Mouse (Mus musculus) limb, embryonic 12.5 days (tissue): ENCODE results near the gene Cds1. TPM values are rescaled to one million over a fixed set of nuclear protein-coding genes. Genes with fewer than 3 reads are reported as not detected.

Experiments
- ATAC-seq: fragments of 200-750 bp; cut with Nextera tagmentation; 2 replicates; pipeline ENCODE4 v1.8.0; 2017; ENCODE audit warnings: low read depth, moderate TSS enrichment; ENCODE audit not compliant: insufficient number of reproducible peaks, insufficient read depth, low FRiP score, low TSS enrichment
- H3K27ac ChIP-seq: fragments of 300-500 bp; sonication (generic); 2 replicates; pipeline ENCODE4 v1.5.1; 2016; ENCODE audit warnings: mild to moderate bottlenecking, moderate library complexity
- H3K27me3 ChIP-seq: fragments of 300-500 bp; sonication (generic); 2 replicates; pipeline ENCODE4 v1.6.1; 2016; ENCODE audit warnings: mild to moderate bottlenecking, moderate library complexity
- H3K36me3 ChIP-seq: fragments of 300-500 bp; sonication (generic); 2 replicates; pipeline ENCODE4 v1.6.1; 2016; ENCODE audit warnings: mild to moderate bottlenecking, moderate library complexity
- H3K4me1 ChIP-seq: fragments of 300-500 bp; sonication (generic); replicated peaks from 2 replicates; pipeline ENCODE4 v1.6.1; 2016
- H3K4me2 ChIP-seq: fragments of 300-500 bp; sonication (generic); 2 replicates; pipeline ENCODE4 v1.6.1; 2016; ENCODE audit warnings: mild to moderate bottlenecking, moderate library complexity
- H3K4me3 ChIP-seq: fragments of 300-500 bp; sonication (generic); replicated peaks from 2 replicates; pipeline ENCODE4 v1.5.1; 2016; ENCODE audit warnings: mild to moderate bottlenecking
- H3K9ac ChIP-seq: fragments of 300-500 bp; sonication (generic); replicated peaks from 2 replicates; pipeline ENCODE4 v1.6.1; 2016; ENCODE audit warnings: mild to moderate bottlenecking, moderate library complexity
- H3K9me3 ChIP-seq: fragments of 300-500 bp; sonication (generic); 2 replicates; pipeline ENCODE4 v1.6.1; 2016; ENCODE audit warnings: mild to moderate bottlenecking, moderate library complexity
- WGBS: fragments of 180-500 bp; shearing (Covaris S2); methylation state at CpG from one replicate; pipeline ENCODE4 v1.1.7; 2016; 5-methylcytosine and 5-hydroxymethylcytosine counted together
- polyA plus RNA-seq: library from polyadenylated mRNA; unstranded; fragments of >200 nt; fragmentation: Nextera tagmentation; extraction: Ambion mirVana; gene quantifications from 2 replicates; pipeline ENCODE4 v1.2.1, GENCODE M21; 2016

Gene Cds1
- polyA plus RNA-seq, 1 experiment from 2014 or later = 1.6 TPM

DNA sequence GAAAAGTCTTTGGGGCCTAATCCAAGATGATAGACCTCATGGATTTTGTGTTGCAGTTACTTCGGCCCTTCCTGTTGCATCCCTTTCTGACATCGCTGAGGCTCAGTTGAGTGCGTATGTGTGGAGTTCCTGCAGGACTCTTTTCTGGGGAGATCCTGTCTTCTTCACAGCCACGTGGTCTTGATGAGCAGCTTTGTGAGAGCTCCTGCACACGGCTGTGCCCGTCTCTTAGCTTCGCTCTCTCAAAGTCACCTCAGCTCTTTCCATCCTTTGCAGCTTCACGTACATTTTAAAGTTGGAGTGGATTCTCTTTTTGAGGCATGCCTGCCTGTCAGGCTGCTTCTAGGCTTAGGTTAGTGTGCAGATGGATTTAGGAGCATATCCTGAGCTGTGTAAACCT is 11.6 kb downstream of the Cds1 start:
- Histone ChIP-seq H3K27me3 (peaks cover 18% of the 10 kb centered on the region), H3K9me3 (no peaks in the 10 kb centered on the region), H3K4me2 (no peak overlapping the region), H3K27ac (no peak overlapping the region), H3K4me1 (no peaks in the 10 kb centered on the region), H3K36me3 (no peaks in the 10 kb centered on the region), H3K9ac (no peak overlapping the region), H3K4me3 (no peak overlapping the region)
- ATAC-seq = no peak
- 90% methylated on average over 8 of the region's 8 CpGs for WGBS

DNA sequence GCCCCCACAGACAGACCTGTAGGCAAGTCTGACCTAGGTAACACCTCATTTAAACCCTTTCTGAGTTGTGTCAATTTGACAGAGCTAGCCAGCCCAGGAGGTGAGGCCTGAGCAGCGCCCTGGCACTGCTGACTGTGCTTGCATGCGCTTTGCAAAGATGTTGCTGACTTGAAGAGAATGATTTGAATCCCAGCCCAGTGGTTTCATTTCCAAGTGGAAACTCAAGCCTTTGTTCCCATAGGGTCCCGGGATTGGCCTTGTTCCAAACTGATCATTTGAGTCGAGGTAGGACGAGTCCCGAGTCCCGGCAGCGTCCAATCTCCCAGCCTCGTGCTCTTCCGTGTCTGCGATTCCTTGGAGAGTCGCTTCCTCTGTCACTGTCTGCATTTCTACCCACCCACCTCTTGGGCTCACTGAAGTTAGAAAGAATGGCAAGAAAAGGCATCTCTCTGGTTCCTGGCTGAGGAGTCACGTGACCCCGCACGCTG is 14.5 kb downstream of the Cds1 start:
- H3K4me2 ChIP-seq = no peak overlapping the region
- WGBS = 89% methylated on average over 15 of the region's 15 CpGs
- peaks cover 4% of the 10 kb centered on the region; the same call in 1 of the 2 replicates for H3K27me3 ChIP-seq
- H3K4me3 ChIP-seq = no peak overlapping the region
- no peaks in the 10 kb centered on the region for H3K4me1 ChIP-seq
- H3K9ac ChIP-seq = no peak overlapping the region
- H3K9me3 ChIP-seq = no peaks in the 10 kb centered on the region
- no peaks in the 10 kb centered on the region for H3K36me3 ChIP-seq
- H3K27ac ChIP-seq = no peak overlapping the region
- no peak for ATAC-seq

DNA sequence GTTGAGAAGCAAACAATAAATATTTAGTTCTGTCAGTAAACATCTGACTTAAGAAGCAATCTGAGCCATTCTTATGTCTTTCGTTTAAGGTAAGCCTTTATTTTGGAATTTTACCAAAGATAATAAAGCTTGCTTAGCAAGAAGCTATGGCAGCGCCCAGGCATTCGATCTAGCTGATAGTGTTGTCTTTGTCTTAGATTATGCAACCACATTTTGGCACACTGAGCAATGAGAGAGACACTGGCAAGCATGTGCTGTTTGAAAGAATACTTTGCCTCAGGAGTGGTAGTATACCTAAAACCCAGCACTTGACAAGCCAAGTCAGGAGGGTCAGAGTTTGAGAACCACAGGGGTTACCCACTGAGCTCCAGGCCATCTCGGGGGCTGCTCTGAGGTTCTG is 16.0 kb downstream of the Cds1 start:
- no peaks in the 10 kb centered on the region for H3K4me1 ChIP-seq
- no peaks in the 10 kb centered on the region for H3K9me3 ChIP-seq
- H3K9ac ChIP-seq = no peak overlapping the region
- H3K4me3 ChIP-seq = no peak overlapping the region
- H3K27me3 ChIP-seq = peaks cover 3% of the 10 kb centered on the region; the same call in 1 of the 2 replicates
- ATAC-seq = no peak
- no peaks in the 10 kb centered on the region for H3K36me3 ChIP-seq
- H3K4me2 ChIP-seq = no peak overlapping the region
- WGBS = 93% methylated on average over 4 of the region's 4 CpGs
- H3K27ac ChIP-seq = no peak overlapping the region

DNA sequence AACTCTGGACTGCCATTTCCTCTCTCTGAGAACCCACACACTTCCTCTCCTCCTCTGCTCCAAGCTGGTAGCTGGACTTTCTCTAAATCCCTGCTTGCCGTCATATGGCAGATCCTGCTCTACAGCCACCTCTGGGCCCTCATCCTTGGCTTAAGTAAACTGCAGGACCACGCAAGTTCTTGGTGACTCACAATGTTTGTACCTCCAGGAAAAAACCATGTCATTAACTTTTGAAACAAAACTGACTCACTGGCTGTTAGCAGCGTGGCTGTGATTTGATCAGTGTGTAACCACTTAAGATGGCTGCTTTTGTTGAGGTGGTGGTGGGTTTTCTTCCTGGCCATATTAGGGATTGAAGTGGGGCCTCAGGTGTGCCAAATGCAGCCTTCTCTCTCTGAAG is 19.4 kb downstream of the Cds1 start:
- Histone ChIP-seq H3K4me1 (no peaks in the 10 kb centered on the region), H3K4me3 (no peak overlapping the region), H3K9me3 (no peaks in the 10 kb centered on the region), H3K27me3 (no peaks in the 10 kb centered on the region), H3K9ac (no peak overlapping the region), H3K4me2 (no peak overlapping the region), H3K27ac (no peak overlapping the region), H3K36me3 (no peaks in the 10 kb centered on the region)
- 86% methylated on average over 3 of the region's 3 CpGs for WGBS
- no peak for ATAC-seq

DNA sequence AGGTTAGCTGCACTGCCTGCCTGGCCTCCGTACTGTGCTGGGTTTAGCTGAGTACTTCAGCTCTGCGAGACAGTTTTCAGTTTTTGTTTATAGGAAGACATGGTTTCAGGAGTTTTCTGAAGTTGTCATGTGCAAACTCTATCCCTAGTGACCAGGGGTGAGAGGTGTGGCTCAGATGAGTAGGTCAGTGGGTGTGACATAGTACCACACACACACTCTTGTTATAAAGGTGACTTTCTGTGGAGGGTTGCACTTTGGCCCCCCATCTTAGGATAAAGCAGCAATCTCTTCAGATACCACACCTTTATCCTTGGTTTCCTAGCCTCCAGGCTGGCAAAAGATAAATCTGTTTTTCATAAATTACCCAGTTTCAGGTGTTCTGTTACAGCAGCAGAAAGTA is 19.9 kb downstream of the Cds1 start:
- Histone ChIP-seq H3K9ac (no peak overlapping the region), H3K4me1 (no peaks in the 10 kb centered on the region), H3K4me3 (no peak overlapping the region), H3K27me3 (no peaks in the 10 kb centered on the region), H3K27ac (no peak overlapping the region), H3K4me2 (no peak overlapping the region), H3K9me3 (no peaks in the 10 kb centered on the region), H3K36me3 (no peaks in the 10 kb centered on the region)
- no peak for ATAC-seq
- 89% methylated on average over 2 of the region's 2 CpGs for WGBS

DNA sequence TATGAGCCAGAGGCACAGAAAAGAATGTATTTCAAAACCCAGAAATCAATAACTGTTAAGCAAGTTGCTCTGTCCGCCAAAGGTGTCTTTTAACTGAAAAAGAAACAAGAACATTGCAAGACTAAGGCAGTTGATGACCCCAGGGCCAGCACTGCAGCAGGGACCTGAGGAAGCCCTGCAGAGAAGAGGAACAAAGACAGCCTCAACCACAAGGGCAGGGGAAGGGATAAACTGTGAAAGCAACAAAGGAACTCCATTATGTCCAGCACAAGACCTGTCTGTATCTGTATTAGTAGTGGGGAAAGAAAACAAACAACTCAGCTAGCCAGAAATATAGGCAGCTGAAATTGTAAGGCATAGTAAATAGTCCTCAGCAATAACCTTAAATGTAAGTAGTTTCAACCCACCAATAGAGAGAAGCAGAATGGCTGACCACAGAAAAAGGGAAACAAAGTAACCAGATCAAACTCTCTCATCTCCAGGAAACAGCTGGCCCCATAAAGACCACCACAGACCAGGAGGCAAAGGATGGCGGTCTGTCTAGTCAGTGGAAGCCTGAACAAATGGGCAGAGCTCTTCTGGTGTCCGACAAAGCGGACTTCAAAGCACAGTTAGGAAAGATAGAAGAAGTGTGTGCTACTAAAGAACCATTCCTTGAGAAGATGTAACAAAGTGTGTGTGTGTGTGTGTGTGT is 21.1 kb downstream of the Cds1 start:
- ATAC-seq = no peak
- H3K9ac ChIP-seq = no peak overlapping the region
- H3K9me3 ChIP-seq = no peaks in the 10 kb centered on the region
- H3K27me3 ChIP-seq = no peaks in the 10 kb centered on the region
- no peak overlapping the region for H3K4me3 ChIP-seq
- 59% methylated on average over 4 of the region's 4 CpGs for WGBS
- H3K4me2 ChIP-seq = no peak overlapping the region
- no peak overlapping the region for H3K27ac ChIP-seq
- H3K36me3 ChIP-seq = no peaks in the 10 kb centered on the region
- H3K4me1 ChIP-seq = no peaks in the 10 kb centered on the region

DNA sequence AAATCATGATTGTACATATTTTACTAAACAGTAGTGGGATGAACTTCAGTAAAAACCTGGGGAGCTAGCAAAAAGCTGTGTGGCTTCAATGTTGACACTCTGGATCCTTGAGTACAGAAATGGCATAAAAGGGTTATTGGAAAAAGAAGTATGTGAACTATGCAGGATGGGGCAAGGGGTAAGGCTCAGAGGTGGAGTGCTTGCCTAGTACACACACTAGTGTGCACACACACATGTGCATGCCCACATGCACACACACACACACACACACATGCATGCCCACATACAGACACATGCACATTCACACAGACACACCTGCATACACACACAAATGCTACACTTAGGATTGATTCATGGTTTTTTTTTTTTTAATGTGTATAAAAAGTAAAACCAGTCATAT is 24.8 kb downstream of the Cds1 start:
- H3K4me1 ChIP-seq = no peaks in the 10 kb centered on the region
- H3K27ac ChIP-seq = no peak overlapping the region
- 0 out of 2 replicates have a peak, but pooled peaks cover 3% of the 10 kb centered on the region for H3K27me3 ChIP-seq
- no peaks in the 10 kb centered on the region for H3K9me3 ChIP-seq
- no peak overlapping the region for H3K4me2 ChIP-seq
- ATAC-seq = no peak
- no peaks in the 10 kb centered on the region for H3K36me3 ChIP-seq
- H3K9ac ChIP-seq = no peak overlapping the region
- no peak overlapping the region for H3K4me3 ChIP-seq

DNA sequence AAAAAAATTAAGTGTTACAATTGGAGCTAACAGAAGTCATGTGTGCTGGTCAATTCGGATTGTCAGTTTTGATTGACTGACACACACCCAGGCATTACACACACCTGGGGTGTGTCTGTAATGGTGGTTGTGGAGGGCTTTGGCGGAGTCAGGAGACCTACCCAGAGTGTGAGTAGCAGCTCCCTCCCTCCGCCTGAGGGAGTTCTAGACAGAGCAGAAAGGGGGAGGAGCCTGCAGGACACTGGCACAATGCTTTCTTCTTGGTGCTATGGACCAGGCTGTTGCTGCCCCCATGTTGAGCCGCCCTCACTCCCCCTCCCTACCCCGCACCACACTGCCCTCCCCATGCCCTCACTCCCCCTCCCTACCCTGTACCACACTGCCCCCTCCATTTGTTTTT is 25.6 kb downstream of the Cds1 start:
- Histone ChIP-seq H3K4me1 (no peaks in the 10 kb centered on the region), H3K36me3 (no peaks in the 10 kb centered on the region), H3K4me2 (no peak overlapping the region), H3K27ac (no peak overlapping the region), H3K9me3 (no peaks in the 10 kb centered on the region), H3K4me3 (no peak overlapping the region), H3K9ac (no peak overlapping the region), H3K27me3 (0 out of 2 replicates have a peak, but pooled peaks cover 3% of the 10 kb centered on the region)
- no peak for ATAC-seq
- 66% methylated on average over 5 of the region's 5 CpGs for WGBS

DNA sequence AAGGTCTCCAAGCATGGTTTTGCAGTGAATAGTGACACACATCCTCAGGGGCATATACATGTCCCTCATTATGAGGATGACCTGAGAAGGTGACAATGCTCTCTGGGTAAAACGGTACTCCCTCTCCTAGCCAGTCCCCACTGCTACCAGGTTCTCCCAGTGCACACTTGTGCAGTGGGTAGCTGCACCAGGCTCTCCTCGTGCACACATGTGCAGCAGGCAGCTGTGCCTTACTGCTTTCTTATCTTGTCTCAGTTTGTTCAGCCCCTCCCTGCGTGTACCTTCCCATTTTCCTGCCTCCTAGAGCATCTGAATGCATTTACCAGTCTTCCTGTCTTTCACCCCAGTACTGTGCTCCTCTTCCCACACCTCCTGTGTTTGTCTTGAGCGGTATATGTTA is 27.7 kb downstream of the Cds1 start:
- Histone ChIP-seq H3K9me3 (no peaks in the 10 kb centered on the region), H3K4me1 (no peaks in the 10 kb centered on the region), H3K27me3 (0 out of 2 replicates have a peak, but pooled peaks cover 3% of the 10 kb centered on the region), H3K27ac (no peak overlapping the region), H3K4me2 (no peak overlapping the region), H3K36me3 (no peaks in the 10 kb centered on the region), H3K4me3 (no peak overlapping the region), H3K9ac (no peak overlapping the region)
- WGBS = 72% methylated on average over 4 of the region's 4 CpGs
- no peak for ATAC-seq

DNA sequence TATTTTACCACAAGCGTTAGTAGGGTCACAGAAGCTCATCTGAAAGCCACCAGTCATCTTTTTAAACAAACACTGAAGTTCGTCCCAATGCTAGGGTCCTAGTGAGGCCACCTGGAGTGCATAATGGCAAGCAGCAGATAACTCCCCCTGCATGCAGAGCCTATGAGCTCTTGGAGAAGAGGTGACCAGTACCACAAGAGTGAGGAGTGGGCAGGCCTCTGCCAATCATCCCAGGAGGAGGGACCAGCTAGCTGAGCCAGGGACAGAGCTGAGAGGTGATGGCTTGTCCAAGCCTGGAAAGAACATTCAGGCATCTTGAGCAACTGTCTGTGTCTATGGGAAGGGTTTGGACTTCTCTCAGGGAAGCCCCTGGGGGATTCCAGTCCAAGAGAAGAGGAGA is 37.0 kb downstream of the Cds1 start:
- Histone ChIP-seq H3K27me3 (peaks cover 9% of the 10 kb centered on the region; the same call in 1 of the 2 replicates), H3K36me3 (no peaks in the 10 kb centered on the region), H3K9ac (no peak overlapping the region), H3K4me1 (0 out of 2 replicates have a peak, but pooled peaks cover 3% of the 10 kb centered on the region), H3K4me2 (no peak overlapping the region), H3K9me3 (peaks cover 4% of the 10 kb centered on the region; the same call in 1 of the 2 replicates), H3K27ac (no peak overlapping the region), H3K4me3 (no peak overlapping the region)
- 80% methylated on average over 2 of the region's 2 CpGs for WGBS
- ATAC-seq = no peak

DNA sequence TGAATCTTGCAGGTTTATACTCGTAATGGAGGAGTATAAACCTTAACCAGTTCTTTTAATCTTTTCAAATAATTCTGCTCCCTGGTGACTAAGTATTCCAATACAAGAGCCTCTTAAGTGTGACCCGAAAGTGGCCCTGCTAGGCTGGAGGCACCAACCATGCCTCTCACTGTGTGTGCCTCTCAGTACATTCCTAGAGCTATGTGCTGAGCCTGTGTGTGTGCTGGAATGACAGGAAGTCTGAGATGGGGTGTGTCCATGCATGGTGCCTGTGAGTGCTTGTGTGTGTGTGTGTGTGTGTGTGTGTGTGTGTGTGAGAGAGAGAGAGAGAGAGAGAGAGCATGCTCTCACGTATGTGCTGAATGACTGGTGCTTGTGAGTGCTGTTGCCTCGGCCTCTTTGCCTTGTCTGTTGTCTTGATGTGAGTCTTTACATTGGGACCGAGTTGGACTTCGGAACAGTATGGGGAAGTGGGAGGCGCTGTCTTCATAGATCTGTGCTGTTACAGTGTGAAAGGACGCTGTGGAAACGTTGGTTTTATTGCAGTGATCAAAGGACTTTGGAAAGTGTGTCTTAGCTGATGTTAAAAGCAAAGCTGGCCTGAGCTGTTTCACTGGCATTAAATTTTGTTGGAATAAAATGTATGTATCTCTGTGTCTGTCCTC is 37.6 kb downstream of the Cds1 start:
- peaks cover 4% of the 10 kb centered on the region; the same call in 1 of the 2 replicates for H3K9me3 ChIP-seq
- H3K4me1 ChIP-seq = 0 out of 2 replicates have a peak, but pooled peaks cover 3% of the 10 kb centered on the region
- ATAC-seq = no peak
- peaks cover 9% of the 10 kb centered on the region; the same call in 1 of the 2 replicates for H3K27me3 ChIP-seq
- 66% methylated on average over 9 of the region's 9 CpGs for WGBS
- H3K27ac ChIP-seq = no peak overlapping the region
- H3K9ac ChIP-seq = no peak overlapping the region
- no peak overlapping the region for H3K4me2 ChIP-seq
- H3K4me3 ChIP-seq = no peak overlapping the region
- H3K36me3 ChIP-seq = no peaks in the 10 kb centered on the region
